Mouse (Mus musculus): ENCODE measurements at regions not wholly inside any gene's neighbourhood (a gene's known extent, or its start where the extent isn't known, plus 50 kb on each side); places are given as distances from the start of the nearest gene placed in this dataset.
"Not testable (repeated sequence)": the region's sequence is repeated elsewhere in the genome, so short reads cannot be mapped to it uniquely, and the experiment has no call there.

DNA sequence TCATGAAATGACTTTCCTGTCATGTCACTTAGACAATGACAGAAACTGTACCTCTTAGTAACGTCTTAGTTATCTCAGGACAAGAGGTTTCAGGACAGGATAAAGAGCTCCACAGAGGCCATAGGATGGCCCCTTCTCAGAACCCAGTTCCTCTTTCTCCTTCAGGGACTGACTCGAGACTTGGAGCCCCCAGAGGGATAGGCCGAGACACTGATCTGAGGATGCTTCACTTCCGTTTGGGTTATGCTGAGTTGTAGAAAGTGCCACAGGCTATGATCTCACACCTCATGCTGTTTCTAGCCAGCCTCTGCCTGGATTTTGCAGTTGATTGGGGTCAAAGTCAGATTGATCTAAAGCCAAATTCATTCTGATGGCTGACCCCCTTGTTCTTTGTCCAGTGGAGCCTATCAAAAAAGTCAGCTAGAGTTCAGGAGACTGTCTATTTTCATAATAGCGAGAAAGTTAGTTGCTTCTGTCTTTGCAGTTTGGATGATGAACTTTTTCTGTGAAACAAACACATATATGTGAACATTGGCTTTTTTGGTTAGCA, 70.7 kb downstream of the Sult3a2 start:
- TF ChIP-seq ZKSCAN1 (IDR thresholded peaks at IDR 0.05; ENCODE audit: borderline replicate concordance, low read depth, low read length): no peak
- no peak for TF ChIP-seq USF2 (conservative IDR thresholded peaks at IDR 0.05; ENCODE audit: low read depth, low read length)
- no peak for TF ChIP-seq ETS1 (conservative IDR thresholded peaks at IDR 0.05; ENCODE audit: low read depth, low read length)
- TF ChIP-seq CHD1 (IDR thresholded peaks at IDR 0.05; ENCODE audit: low read depth, low read length): no peak
- no peak for TF ChIP-seq USF1 (IDR thresholded peaks at IDR 0.05; ENCODE audit: low read depth, low read length)
- TF ChIP-seq CTCF (conservative IDR thresholded peaks at IDR 0.05 in 1 of 2, IDR thresholded peaks at IDR 0.05 in 1 of 2; ENCODE audit: low read depth in 2 of 2, low read length in 2 of 2): no peak
- TF ChIP-seq CHD2 (IDR thresholded peaks at IDR 0.05; ENCODE audit: low read length): no peak
- no peak for TF ChIP-seq ELF1 (IDR thresholded peaks at IDR 0.05; ENCODE audit: low read depth, low read length)
- no peak for TF ChIP-seq MEF2A (IDR thresholded peaks at IDR 0.05; ENCODE audit: borderline replicate concordance, low read depth, low read length)
- TF ChIP-seq JUND (conservative IDR thresholded peaks at IDR 0.05; ENCODE audit: low read depth, low read length): no peak
- TF ChIP-seq JUN (IDR thresholded peaks at IDR 0.05; ENCODE audit: insufficient read depth, low read depth, low read length): no peak
- no peak for TF ChIP-seq HCFC1 (IDR thresholded peaks at IDR 0.05; ENCODE audit: low read depth, low read length)
- no peak for TF ChIP-seq SIN3A (IDR thresholded peaks at IDR 0.05; ENCODE audit: low read length)
- no peak for TF ChIP-seq E2F4 (IDR thresholded peaks at IDR 0.05; ENCODE audit: insufficient replicate concordance, low read depth, low read length)
- TF ChIP-seq NELFE (IDR thresholded peaks at IDR 0.05; ENCODE audit: low read depth, low read length): no peak
- no peak for TF ChIP-seq RAD21 (IDR thresholded peaks at IDR 0.05; ENCODE audit: low read depth, low read length)
- no peaks in the 10 kb centered on the region for H3K27me3 ChIP-seq (replicated peaks)
- H3K9ac ChIP-seq (ENCODE audit: insufficient read depth, low read depth): no peak overlapping the region
- no peaks in the 10 kb centered on the region for H3K9me3 ChIP-seq (replicated peaks; ENCODE audit: low read length)
- no peak overlapping the region for H3K4me3 ChIP-seq (replicated peaks in 1 of 3; ENCODE audit: low read depth in 2 of 3, low read length in 2 of 3, poor library complexity in 1 of 3)
- H3K36me3 ChIP-seq (replicated peaks in 1 of 2; ENCODE audit: control insufficient read depth in 1 of 2, insufficient read depth in 1 of 2, low read length in 1 of 2): no peaks in the 10 kb centered on the region
- peak; percentile 67 for DNase-seq (ENCODE audit: extremely low read depth)
- H3K27ac ChIP-seq (ENCODE audit: insufficient read depth, low read depth): no peak overlapping the region
- H3K4me1 ChIP-seq (ENCODE audit: control insufficient read depth in 1 of 2, insufficient read depth in 2 of 2): peaks cover 0 to 35% of the 10 kb centered on the region in 2 experiments; a peak in 2 of 4 replicates
- H3K79me2 ChIP-seq (replicated peaks; ENCODE audit: control insufficient read depth, extremely low read depth, insufficient read depth, poor library complexity, severe bottlenecking): no peaks in the 10 kb centered on the region
- in situ Hi-C loops (cut with MboI; ENCODE audit: low pct_ligation_motif_present, low pct_unique_long_range_greater_than_20kb, low sequenced_read_pairs): no loop called here
- dilution Hi-C loops (cut with MboI; ENCODE audit: extremely low pct_ligation_motif_present, extremely low pct_unique_long_range_greater_than_20kb, low sequenced_read_pairs): no loop called here
- no peak overlapping the region for H3K4me2 ChIP-seq (ENCODE audit: insufficient read depth, low read depth, poor library complexity, severe bottlenecking)

DNA sequence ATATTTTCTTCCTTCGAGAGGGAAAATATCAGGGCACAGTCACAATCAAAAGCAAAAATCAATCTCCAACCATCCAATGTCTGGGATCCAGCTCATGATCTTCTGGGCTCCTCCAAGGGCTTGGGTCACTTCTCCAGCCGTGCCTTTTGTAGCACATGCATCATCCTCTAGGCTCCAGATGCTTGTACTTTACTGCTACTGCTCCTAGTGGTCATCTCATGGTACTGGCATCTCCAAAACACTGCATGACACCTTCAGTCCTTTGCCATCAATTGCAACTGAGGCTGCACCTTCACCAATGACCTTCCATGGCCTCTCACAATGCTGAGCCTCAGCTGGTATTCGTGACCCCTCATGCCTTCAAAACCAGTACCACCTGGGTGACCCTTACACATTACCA, 77.8 kb downstream of the Sult3a2 start:
- in situ Hi-C loops (cut with MboI; ENCODE audit: low pct_ligation_motif_present, low pct_unique_long_range_greater_than_20kb, low sequenced_read_pairs): not testable (repeated sequence)

DNA sequence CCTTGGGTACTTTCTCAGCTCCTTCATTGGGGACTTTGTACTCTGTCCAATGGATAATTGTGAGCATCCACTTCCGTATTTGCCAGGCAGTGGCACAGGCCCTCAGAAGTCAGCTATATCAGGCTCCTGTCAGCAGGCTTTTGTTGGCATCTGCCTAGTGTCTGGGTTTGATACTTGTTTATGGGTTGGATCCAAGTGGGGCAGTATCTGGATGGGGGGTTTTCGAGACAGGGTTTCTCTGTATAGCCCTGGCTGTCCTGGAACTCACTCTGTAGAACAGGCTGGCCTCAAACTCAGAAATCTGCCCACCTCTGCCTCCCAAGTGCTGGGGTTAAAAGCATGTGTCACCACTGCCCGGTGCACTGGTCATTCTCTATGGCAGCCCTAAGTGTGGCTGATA, 79.7 kb upstream of the Clvs2 start:
- H3K27ac ChIP-seq (ENCODE audit: insufficient read depth, low read depth); in situ Hi-C loops (cut with MboI; ENCODE audit: low pct_ligation_motif_present, low pct_unique_long_range_greater_than_20kb, low sequenced_read_pairs); H3K4me1 ChIP-seq (ENCODE audit: control insufficient read depth in 1 of 2, insufficient read depth in 2 of 2); H3K4me2 ChIP-seq (ENCODE audit: insufficient read depth, low read depth, poor library complexity, severe bottlenecking); H3K36me3 ChIP-seq (replicated peaks in 1 of 2; ENCODE audit: control insufficient read depth in 1 of 2, insufficient read depth in 1 of 2, low read length in 1 of 2); H3K79me2 ChIP-seq (replicated peaks; ENCODE audit: control insufficient read depth, extremely low read depth, insufficient read depth, poor library complexity, severe bottlenecking); H3K9ac ChIP-seq (ENCODE audit: insufficient read depth, low read depth); H3K27me3 ChIP-seq (replicated peaks); dilution Hi-C loops (cut with MboI; ENCODE audit: extremely low pct_ligation_motif_present, extremely low pct_unique_long_range_greater_than_20kb, low sequenced_read_pairs); H3K9me3 ChIP-seq (replicated peaks; ENCODE audit: low read length); H3K4me3 ChIP-seq (replicated peaks in 1 of 3; ENCODE audit: low read depth in 2 of 3, low read length in 2 of 3, poor library complexity in 1 of 3); DNase-seq (ENCODE audit: extremely low read depth): not testable (repeated sequence)

More for the DNA sequence above, 77.8 kb downstream of the Sult3a2 start:
- dilution Hi-C loops (cut with MboI; ENCODE audit: extremely low pct_ligation_motif_present, extremely low pct_unique_long_range_greater_than_20kb, low sequenced_read_pairs); H3K4me1 ChIP-seq (ENCODE audit: control insufficient read depth in 1 of 2, insufficient read depth in 2 of 2); H3K4me3 ChIP-seq (replicated peaks in 1 of 3; ENCODE audit: low read depth in 2 of 3, low read length in 2 of 3, poor library complexity in 1 of 3); DNase-seq (ENCODE audit: extremely low read depth); H3K27ac ChIP-seq (ENCODE audit: insufficient read depth, low read depth); H3K9ac ChIP-seq (ENCODE audit: insufficient read depth, low read depth); H3K9me3 ChIP-seq (replicated peaks; ENCODE audit: low read length); H3K27me3 ChIP-seq (replicated peaks); H3K36me3 ChIP-seq (replicated peaks in 1 of 2; ENCODE audit: control insufficient read depth in 1 of 2, insufficient read depth in 1 of 2, low read length in 1 of 2); H3K79me2 ChIP-seq (replicated peaks; ENCODE audit: control insufficient read depth, extremely low read depth, insufficient read depth, poor library complexity, severe bottlenecking); H3K4me2 ChIP-seq (ENCODE audit: insufficient read depth, low read depth, poor library complexity, severe bottlenecking): not testable (repeated sequence)
- peak in 1 of 2 experiments; percentile 20; a peak in 1 of 4 replicates for TF ChIP-seq CTCF (conservative IDR thresholded peaks at IDR 0.05 in 1 of 2, IDR thresholded peaks at IDR 0.05 in 1 of 2; ENCODE audit: low read depth in 2 of 2, low read length in 2 of 2)

Measured in CH12.LX (cell line).